Mouse (Mus musculus) ES-Bruce4 (cell line): ENCODE results near the gene Grm5.

Source experiments
- CTCF ChIP-seq: IDR thresholded peaks from one replicate; pipeline ENCODE4 v1.8.1; 2011; ENCODE audit warnings: low read depth, low read length
- EP300 ChIP-seq: IDR thresholded peaks from 2 replicates; pipeline ENCODE4 v1.6.1; 2011; ENCODE audit warnings: low read depth, low read length; ENCODE audit not compliant: insufficient read depth
- POLR2A ChIP-seq: IDR thresholded peaks from one replicate; pipeline ENCODE4 v1.8.1; 2011; ENCODE audit warnings: low read length; ENCODE audit not compliant: insufficient read depth

- TF ChIP-seq POLR2A (no peak), EP300 (no peak), CTCF (no peak)
Observed at GRCm38 (mm10) chr7:88128080-88128848, 544.3 kb downstream of the Grm5 start.
